Mouse (Mus musculus) spleen, adult 2 months (tissue): ENCODE results near the gene 3110082I17Rik.

Experiments
- CTCF ChIP-seq: fragments of 200-500 bp; IDR thresholded peaks from 2 replicates; pipeline ENCODE4 v1.5.1; 2011; ENCODE audit warnings: mild to moderate bottlenecking, inconsistent platforms; ENCODE audit not compliant: insufficient read depth, insufficient read length, insufficient replicate concordance; ENCODE audit errors: extremely low read depth
- POLR2A ChIP-seq: fragments of 200-500 bp; IDR thresholded peaks from 2 replicates; pipeline ENCODE4 v1.6.1; 2011; ENCODE audit warnings: low read depth, low read length, inconsistent platforms

GRCm38 (mm10) chr5:139333301-139334013 is 126.9 kb downstream of the 3110082I17Rik start:
- no peak for TF ChIP-seq CTCF
- TF ChIP-seq POLR2A = no peak
